Mouse (Mus musculus): ENCODE measurements around the gene Mvb12b. TPM values are rescaled to one million over a fixed set of nuclear protein-coding genes. Genes with fewer than 3 reads are reported as not detected.

The Mvb12b gene
- total and polyA plus RNA-seq, 3 experiments, result 7.2 to 51.4 (median 46.2) TPM

GRCm38 (mm10) chr2:33783419-33783818, 104.3 kb downstream of the Mvb12b start:
- H3K4me1 ChIP-seq (ENCODE audit: insufficient read depth, low read depth, low read length), result no peaks in the 10 kb centered on the region
- TF ChIP-seq GATA1 (IDR thresholded peaks at IDR 0.05; ENCODE audit: borderline replicate concordance, low read length), result no peak
- TF ChIP-seq POLR2AphosphoS5 (IDR thresholded peaks at IDR 0.05; ENCODE audit: insufficient replicate concordance, low read depth, low read length), result no peak
- no peak for TF ChIP-seq TAL1 (conservative IDR thresholded peaks at IDR 0.05; ENCODE audit: low read depth, low read length)
- no peak for TF ChIP-seq CTCF (IDR thresholded peaks at IDR 0.05; ENCODE audit: low read depth, low read length)
- TF ChIP-seq GATA2 (IDR thresholded peaks at IDR 0.05; ENCODE audit: borderline replicate concordance, low read depth, low read length), result no peak
- ATAC-seq (ENCODE audit: extremely low read depth, insufficient number of reproducible peaks, low FRiP score, poor library complexity, severe bottlenecking) (no peak), DNase-seq (ENCODE audit: low spot score) (no peak)
- peaks cover 16% of the 10 kb centered on the region for H3K9me3 ChIP-seq (replicated peaks)
- H3K36me3 ChIP-seq (replicated peaks), result peaks cover 58% of the 10 kb centered on the region
- H3K27me3 ChIP-seq (ENCODE audit: insufficient read depth, low read length), result no peaks in the 10 kb centered on the region; the same call in 1 of the 2 replicates
- no peak overlapping the region for H3K4me3 ChIP-seq (ENCODE audit: low read depth, low read length)

GRCm38 (mm10) chr2:33781655-33782400, 105.9 kb downstream of the Mvb12b start:
- DNase-seq (ENCODE audit: low spot score) (no peak), ATAC-seq (ENCODE audit: extremely low read depth, insufficient number of reproducible peaks, low FRiP score, poor library complexity, severe bottlenecking) (no peak)
- no peaks in the 10 kb centered on the region for H3K4me1 ChIP-seq (ENCODE audit: insufficient read depth, low read depth, low read length)

GRCm38 (mm10) chr2:33778466-33778865, 109.3 kb downstream of the Mvb12b start:
- Histone ChIP-seq H3K27me3 (ENCODE audit: insufficient read depth, low read length) (no peaks in the 10 kb centered on the region; the same call in 1 of the 2 replicates), H3K4me1 (ENCODE audit: insufficient read depth, low read depth, low read length) (no peaks in the 10 kb centered on the region), H3K36me3 (replicated peaks) (peaks cover 70% of the 10 kb centered on the region), H3K9me3 (replicated peaks) (peaks cover 30% of the 10 kb centered on the region), H3K4me3 (ENCODE audit: low read depth, low read length) (no peak overlapping the region; the same call in 1 of the 2 replicates)
- no peak for TF ChIP-seq TAL1 (conservative IDR thresholded peaks at IDR 0.05; ENCODE audit: low read depth, low read length)
- no peak for TF ChIP-seq GATA1 (IDR thresholded peaks at IDR 0.05; ENCODE audit: borderline replicate concordance, low read length)
- TF ChIP-seq CTCF (IDR thresholded peaks at IDR 0.05; ENCODE audit: low read depth, low read length), result no peak
- no peak for TF ChIP-seq GATA2 (IDR thresholded peaks at IDR 0.05; ENCODE audit: borderline replicate concordance, low read depth, low read length)
- TF ChIP-seq POLR2AphosphoS5 (IDR thresholded peaks at IDR 0.05; ENCODE audit: insufficient replicate concordance, low read depth, low read length), result no peak
- ATAC-seq (ENCODE audit: extremely low read depth, insufficient number of reproducible peaks, low FRiP score, poor library complexity, severe bottlenecking) (no peak), DNase-seq (ENCODE audit: low spot score) (no peak)

More at GRCm38 (mm10) chr2:33781655-33782400, 105.9 kb downstream of the Mvb12b start:
- Histone ChIP-seq H3K36me3 (replicated peaks) (peaks cover 64% of the 10 kb centered on the region), H3K4me3 (ENCODE audit: low read depth, low read length) (no peak overlapping the region), H3K27me3 (ENCODE audit: insufficient read depth, low read length) (no peaks in the 10 kb centered on the region; the same call in 1 of the 2 replicates), H3K9me3 (replicated peaks) (peaks cover 30% of the 10 kb centered on the region)
- TF ChIP-seq GATA2 (IDR thresholded peaks at IDR 0.05; ENCODE audit: borderline replicate concordance, low read depth, low read length) (no peak), POLR2AphosphoS5 (IDR thresholded peaks at IDR 0.05; ENCODE audit: insufficient replicate concordance, low read depth, low read length) (no peak), CTCF (IDR thresholded peaks at IDR 0.05; ENCODE audit: low read depth, low read length) (no peak), TAL1 (conservative IDR thresholded peaks at IDR 0.05; ENCODE audit: low read depth, low read length) (no peak), GATA1 (IDR thresholded peaks at IDR 0.05; ENCODE audit: borderline replicate concordance, low read length) (no peak)

GRCm38 (mm10) chr2:33777051-33777450, 110.7 kb downstream of the Mvb12b start:
- Histone ChIP-seq H3K4me3 (ENCODE audit: low read depth, low read length) (peak overlapping the region; percentile 8; the same call in 1 of the 2 replicates), H3K4me1 (ENCODE audit: insufficient read depth, low read depth, low read length) (no peaks in the 10 kb centered on the region), H3K9me3 (replicated peaks) (peaks cover 30% of the 10 kb centered on the region), H3K27me3 (ENCODE audit: insufficient read depth, low read length) (no peaks in the 10 kb centered on the region; the same call in 1 of the 2 replicates), H3K36me3 (replicated peaks) (peaks cover 75% of the 10 kb centered on the region)
- ATAC-seq (ENCODE audit: extremely low read depth, insufficient number of reproducible peaks, low FRiP score, poor library complexity, severe bottlenecking) (no peak), DNase-seq (ENCODE audit: low spot score) (no peak)
- TF ChIP-seq GATA2 (IDR thresholded peaks at IDR 0.05; ENCODE audit: borderline replicate concordance, low read depth, low read length) (no peak), POLR2AphosphoS5 (IDR thresholded peaks at IDR 0.05; ENCODE audit: insufficient replicate concordance, low read depth, low read length) (no peak), TAL1 (conservative IDR thresholded peaks at IDR 0.05; ENCODE audit: low read depth, low read length) (no peak)

GRCm38 (mm10) chr2:33774884-33775283, 112.9 kb downstream of the Mvb12b start:
- no peaks in the 10 kb centered on the region; the same call in 1 of the 2 replicates for H3K27me3 ChIP-seq (ENCODE audit: insufficient read depth, low read length)
- no peak for TF ChIP-seq POLR2AphosphoS5 (IDR thresholded peaks at IDR 0.05; ENCODE audit: insufficient replicate concordance, low read depth, low read length)
- H3K4me3 ChIP-seq (ENCODE audit: low read depth, low read length), result no peak overlapping the region
- peaks cover 29% of the 10 kb centered on the region for H3K9me3 ChIP-seq (replicated peaks)
- H3K4me1 ChIP-seq (ENCODE audit: insufficient read depth, low read depth, low read length), result no peaks in the 10 kb centered on the region
- ATAC-seq (ENCODE audit: extremely low read depth, insufficient number of reproducible peaks, low FRiP score, poor library complexity, severe bottlenecking) (no peak), DNase-seq (ENCODE audit: low spot score) (no peak)
- H3K36me3 ChIP-seq (replicated peaks), result peaks cover 84% of the 10 kb centered on the region

- H3K4me1 ChIP-seq (ENCODE audit: insufficient read depth, low read depth, low read length), result no peaks in the 10 kb centered on the region
- peaks cover 82% of the 10 kb centered on the region for H3K36me3 ChIP-seq (replicated peaks)
- no peak overlapping the region for H3K4me3 ChIP-seq (ENCODE audit: low read depth, low read length)
- peaks cover 22% of the 10 kb centered on the region for H3K9me3 ChIP-seq (replicated peaks)
- ATAC-seq (ENCODE audit: extremely low read depth, insufficient number of reproducible peaks, low FRiP score, poor library complexity, severe bottlenecking) (no peak), DNase-seq (ENCODE audit: low spot score) (no peak)
- H3K27me3 ChIP-seq (ENCODE audit: insufficient read depth, low read length), result no peaks in the 10 kb centered on the region; the same call in 1 of the 2 replicates
- TF ChIP-seq POLR2AphosphoS5 (IDR thresholded peaks at IDR 0.05; ENCODE audit: insufficient replicate concordance, low read depth, low read length) (no peak), TAL1 (conservative IDR thresholded peaks at IDR 0.05; ENCODE audit: low read depth, low read length) (no peak), GATA1 (IDR thresholded peaks at IDR 0.05; ENCODE audit: borderline replicate concordance, low read length) (no peak), GATA2 (IDR thresholded peaks at IDR 0.05; ENCODE audit: borderline replicate concordance, low read depth, low read length) (no peak), CTCF (IDR thresholded peaks at IDR 0.05; ENCODE audit: low read depth, low read length) (no peak)
Measured at GRCm38 (mm10) chr2:33774106-33774505, 113.6 kb downstream of the Mvb12b start.
